Mouse (Mus musculus) B cell, adult 67 days (primary cell): Measurements from ENCODE around the gene 4930415L06Rik. TPM values are rescaled to one million over a fixed set of nuclear protein-coding genes. Genes with fewer than 3 reads are reported as not detected.

Experiments
- total RNA-seq, 2 experiments: library from RNA; stranded (reverse); gene quantifications; 4 replicates each; pipeline ENCODE4 v1.2.4; 2023

Gene 4930415L06Rik
- not detected for total RNA-seq

GRCm38 (mm10) chrX:89932752-89933151 lies at the start of gene 4930415L06Rik:
Gene 4930415L06Rik (minus strand): TSS chrX:89932852.

Other genes starting within 250 kb of the 4930415L06Rik start
- gene 4932429P05Rik, start 180.6 kb downstream of the 4930415L06Rik start, total RNA-seq, result not detected